In the genomic region with DNA sequence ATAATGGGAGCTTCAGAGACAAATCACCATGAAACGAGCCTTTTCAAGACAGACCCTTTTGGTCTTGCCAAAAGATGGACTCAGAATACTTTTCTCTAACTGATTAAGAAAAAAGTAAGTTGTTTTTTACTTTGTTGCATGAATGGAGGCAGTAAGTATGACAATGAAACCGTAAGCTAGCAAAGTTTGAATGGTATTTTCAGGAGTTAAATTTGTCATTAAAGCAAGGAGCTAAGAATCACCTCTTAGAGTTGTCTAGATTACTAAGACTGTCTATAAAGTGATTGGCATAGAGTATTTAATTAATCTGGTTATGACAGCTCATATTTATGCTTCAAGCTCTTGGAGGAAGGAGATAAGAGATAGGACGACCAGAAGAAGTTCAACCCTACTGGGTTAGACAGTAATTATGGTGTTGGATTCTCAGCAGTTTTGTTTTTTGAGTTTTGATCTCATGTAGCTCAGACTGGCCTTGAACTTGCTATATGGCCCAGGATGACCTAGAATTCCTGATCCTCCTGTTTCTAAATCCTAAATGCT, we compare ENCODE assay signal across 8 mouse cellular contexts. TPM values are rescaled to one million over a fixed set of nuclear protein-coding genes. Genes with fewer than 3 reads are reported as not detected.
DNase-seq lines count a peak whose midpoint lies in the region; ATAC-seq and TF ChIP-seq lines count a peak whose summit lies in the region.

A gene (plus strand): TSS at position 51 of the 540 bp plus-strand sequence.

- peak within 1 kb of the TSS; percentile 97 for H3K27ac ChIP-seq in bone marrow, adult 2 months (ENCODE audit: control insufficient read depth, insufficient read depth, low read depth, low read length, poor library complexity)
- H3K27ac ChIP-seq in intestine, embryonic 16.5 days (ENCODE audit: low read length): peak within 1 kb of the TSS; percentile 89
- peak within 1 kb of the TSS; percentile 98 for H3K27ac ChIP-seq in midbrain, embryonic 10.5 days (replicated peaks)

- H3K36me3 ChIP-seq in intestine, embryonic 16.5 days (ENCODE audit: control insufficient read depth, insufficient read depth, low read length): no peaks in the 10 kb centered on the region
- H3K36me3 ChIP-seq in midbrain, embryonic 10.5 days: peaks cover 5% of the 10 kb centered on the region

- no peak for ATAC-seq in intestine, embryonic 16.5 days

- H3K4me1 ChIP-seq in bone marrow, adult 2 months (ENCODE audit: control insufficient read depth, insufficient read depth, low read length): peaks cover 2% of the 10 kb centered on the region; the same call in 1 of the 2 replicates
- peaks cover 16% of the 10 kb centered on the region for H3K4me1 ChIP-seq in intestine, embryonic 16.5 days (ENCODE audit: control insufficient read depth, insufficient read depth, low read length)
- peaks cover 32% of the 10 kb centered on the region for H3K4me1 ChIP-seq in midbrain, embryonic 10.5 days

- H3K9me3 ChIP-seq in intestine, embryonic 16.5 days (ENCODE audit: control insufficient read depth, low read length): no peaks in the 10 kb centered on the region
- no peaks in the 10 kb centered on the region for H3K9me3 ChIP-seq in midbrain, embryonic 10.5 days (replicated peaks)

- DNase-seq in layer of hippocampus, adult 18-20 months (ENCODE audit: low spot score in 2 of 2): no peak
- DNase-seq in layer of hippocampus, adult 11-12 months (ENCODE audit: low spot score): no peak
- no peak for DNase-seq in gastrocnemius, postnatal 25 days
- no peak for DNase-seq in midbrain, embryonic 10.5 days (ENCODE audit: low spot score)
- no peak for DNase-seq in spleen, postnatal 10 days (ENCODE audit: low spot score in 2 of 2)
- DNase-seq in spleen, postnatal 36 days (ENCODE audit: low spot score in 2 of 2): no peak

- no peak for TF ChIP-seq CTCF in bone marrow, adult 2 months (IDR thresholded peaks at IDR 0.05; ENCODE audit: control insufficient read depth, insufficient read depth, low read length)

- H3K9ac ChIP-seq in intestine, embryonic 16.5 days (ENCODE audit: low read depth, low read length): peak within 1 kb of the TSS; percentile 95

- TF ChIP-seq POLR2A in bone marrow, adult 2 months (IDR thresholded peaks at IDR 0.05; ENCODE audit: borderline replicate concordance, control insufficient read depth, low read depth, low read length): no peak

- no peaks in the 10 kb centered on the region for H3K27me3 ChIP-seq in intestine, embryonic 16.5 days (replicated peaks; ENCODE audit: control insufficient read depth, insufficient read depth, low read length)
- H3K27me3 ChIP-seq in midbrain, embryonic 10.5 days (ENCODE audit: low read depth, poor library complexity, severe bottlenecking): no peaks in the 10 kb centered on the region

- WGBS in bone marrow, adult 2 months: 62% methylated on average over 3 of the region's 3 CpGs
- WGBS in intestine, embryonic 16.5 days: 78% methylated on average over 3 of the region's 3 CpGs
- 86% methylated on average over 3 of the region's 3 CpGs for WGBS in midbrain, embryonic 10.5 days

- H3K4me2 ChIP-seq in intestine, embryonic 16.5 days (ENCODE audit: low read depth, low read length): peak within 1 kb of the TSS; percentile 92

- H3K4me3 ChIP-seq in bone marrow, adult 2 months (replicated peaks; ENCODE audit: control insufficient read depth, low read depth, low read length): peak within 1 kb of the TSS; percentile 89
- peak within 1 kb of the TSS; percentile 78 for H3K4me3 ChIP-seq in intestine, embryonic 16.5 days (ENCODE audit: low read length)
- peak within 1 kb of the TSS; percentile 91 for H3K4me3 ChIP-seq in midbrain, embryonic 10.5 days

RNA-seq across cellular contexts. Expression of the gene that starts here (rescaled TPM):
- total RNA-seq in layer of hippocampus, adult 18-20 months (2021): 100 to 1,000 TPM; 120 to 127 TPM
- 87.4 and 144 TPM in 2 replicates for polyA plus RNA-seq in bone marrow, adult 2 months (2011; ENCODE audit: insufficient read depth, insufficient read length, low replicate concordance, missing spikeins)
- total RNA-seq in gastrocnemius, postnatal 25 days (2021): 10 to 100 TPM; 35.2 to 41.1 TPM
- polyA plus RNA-seq in intestine, embryonic 16.5 days (2015; fragmentation: Nextera tagmentation; extraction: Ambion mirVana): 81.4 and 83.7 TPM in 2 replicates
- 100 and 120 TPM in 2 replicates for polyA plus RNA-seq in midbrain, embryonic 10.5 days (2016; fragmentation: Nextera tagmentation; extraction: Ambion mirVana)
